Mouse (Mus musculus) T-helper 17 cell (primary cell): ENCODE results near the gene Rgs17.

Source experiments
- in situ Hi-C, 2 experiments: fragments of 300-600 bp; cut with MboI, MseI; formaldehyde crosslinking; loops; 1 replicate in 1 of 2; 2 replicates in 1 of 2; pipeline ENCODE4 v1.15.1; 2025; ENCODE audit warnings: high pct_unique_total_duplicates in 2 of 2

Rgs17 gene

GRCm38 (mm10) chr10:5824779-5825178 lies 97.4 kb downstream of the Rgs17 start:
- in situ Hi-C loops: loop anchor here (10.0 to 25.0 kb wide), 6 partner anchors 637 to 1850 kb away; partner anchors contain the start of genes Mthfd1l (in 1 of the 2), Nup43 (in 1 of the 2) and Zbtb2 (in 1 of the 2)

DNA sequence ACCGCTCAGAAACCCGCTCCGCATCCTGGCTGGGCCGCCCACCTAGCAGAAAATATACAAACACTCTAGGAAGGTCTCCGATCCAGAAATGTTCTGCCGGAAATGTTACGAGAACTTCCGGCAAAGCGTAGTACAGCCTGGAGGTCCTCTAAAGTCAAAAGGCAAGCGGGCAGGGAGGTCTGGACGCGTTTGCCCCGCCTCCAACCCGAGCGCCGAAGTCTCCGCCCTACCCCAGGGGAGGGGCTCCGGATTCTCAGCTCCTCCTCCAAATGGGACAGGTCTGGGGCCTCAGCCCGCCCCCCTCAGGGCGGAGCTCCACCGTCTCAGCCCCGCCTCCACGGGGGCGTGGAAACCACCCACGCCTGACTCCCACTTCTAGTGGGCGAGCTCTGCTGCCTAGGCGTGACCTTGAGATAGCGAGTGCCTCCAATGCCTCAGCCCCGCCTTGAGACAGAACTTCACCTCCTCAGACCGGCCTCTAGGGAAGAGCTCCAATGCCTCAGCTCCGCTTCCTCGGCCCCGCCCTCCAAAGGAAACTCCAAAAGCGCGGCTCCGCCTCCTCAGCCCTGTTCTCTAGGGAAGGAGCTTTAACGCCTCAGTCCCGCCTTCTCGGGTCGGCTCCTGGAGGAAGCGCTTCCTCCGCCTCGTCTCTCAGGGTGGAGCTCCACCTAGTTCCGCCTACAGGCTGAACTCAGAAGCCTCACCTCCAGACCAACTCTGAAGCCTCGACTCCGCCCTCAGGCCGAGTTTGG lies 98.3 kb downstream of the Rgs17 start, which contains the start of gene Mtrf1l:
Gene Mtrf1l, minus strand, starts transcription at position 171 of the 752 bp plus-strand sequence.
- in situ Hi-C loops: loop anchor here (10.0 to 25.0 kb wide), 6 partner anchors 637 to 1849 kb away; partner anchors contain the start of genes Mthfd1l (in 1 of the 2), Nup43 (in 1 of the 2) and Zbtb2 (in 1 of the 2)

DNA sequence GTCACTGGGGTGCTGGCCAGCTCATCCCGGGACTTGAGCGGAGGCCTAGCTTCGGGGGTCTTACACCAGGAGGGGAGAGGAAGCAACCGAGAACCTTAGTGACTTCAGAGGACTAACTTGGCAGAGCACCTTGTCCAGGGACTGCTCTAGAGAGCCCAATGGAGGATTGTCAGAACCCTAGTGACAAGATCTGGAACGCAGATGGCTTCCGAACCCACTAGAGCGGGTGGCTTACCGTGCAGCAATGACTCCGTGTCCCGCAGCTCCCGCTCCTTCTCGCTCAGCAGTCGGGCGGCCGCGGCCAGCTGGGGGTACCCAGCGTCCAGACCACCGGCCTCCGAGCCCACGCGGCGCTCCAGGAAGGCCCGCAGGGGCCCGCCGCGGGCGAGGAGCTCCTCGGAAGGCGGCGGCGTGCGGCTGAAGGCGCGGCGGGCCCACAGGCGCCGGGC lies 98.9 kb downstream of the Rgs17 start:
- in situ Hi-C loops: loop anchor here (10.0 to 25.0 kb wide), 6 partner anchors 636 to 1849 kb away; partner anchors contain the start of genes Mthfd1l (in 1 of the 2), Nup43 (in 1 of the 2) and Zbtb2 (in 1 of the 2)

GRCm38 (mm10) chr10:5818772-5819171 lies 103.4 kb downstream of the Rgs17 start:
- in situ Hi-C loops: loop anchor here (25.0 kb wide), 4 partner anchors 631 to 1844 kb away; partner anchors contain the start of genes Nup43 (in 1 of the 2) and Zbtb2 (in 1 of the 2)

GRCm38 (mm10) chr10:5815968-5816367 lies 106.2 kb downstream of the Rgs17 start:
- in situ Hi-C loops: loop anchor here (25.0 kb wide), 4 partner anchors 629 to 1846 kb away; partner anchors contain the start of genes Nup43 (in 1 of the 2) and Zbtb2 (in 1 of the 2)

- in situ Hi-C loops: loop anchor here (25.0 kb wide), 4 partner anchors 626 to 1849 kb away; partner anchors contain the start of genes Nup43 (in 1 of the 2) and Zbtb2 (in 1 of the 2)
Measured at GRCm38 (mm10) chr10:5813724-5814123, 108.5 kb downstream of the Rgs17 start.

DNA sequence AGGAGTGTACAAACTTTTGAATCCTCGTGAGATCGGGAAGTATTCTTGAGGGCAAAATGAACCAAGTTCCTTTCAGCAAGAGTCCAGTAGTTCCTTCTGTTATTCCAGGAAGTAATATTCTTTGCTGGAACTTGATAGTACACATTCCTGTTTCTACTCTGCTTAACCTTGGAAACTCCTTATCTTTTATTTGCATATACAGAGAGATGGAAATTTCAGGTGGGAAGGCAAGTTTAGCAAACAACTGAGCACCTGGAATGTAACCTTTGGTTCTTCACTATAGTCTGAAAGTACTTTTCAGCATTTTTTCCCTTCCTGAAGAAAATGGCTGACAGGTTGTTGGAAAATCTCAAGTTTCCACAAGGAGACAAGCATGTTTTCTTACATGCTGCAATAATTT lies 114.5 kb downstream of the Rgs17 start:
- in situ Hi-C loops: loop anchor here (10.0 to 25.0 kb wide), 5 partner anchors 620 to 1855 kb away; partner anchors contain the start of genes Nup43 (in 1 of the 2) and Zbtb2 (in 1 of the 2)

GRCm38 (mm10) chr10:5806996-5807395 lies 115.2 kb downstream of the Rgs17 start:
- in situ Hi-C loops: loop anchor here (10.0 to 25.0 kb wide), 5 partner anchors 620 to 1855 kb away; partner anchors contain the start of genes Nup43 (in 1 of the 2) and Zbtb2 (in 1 of the 2)

- in situ Hi-C loops: loop anchor here (10.0 to 25.0 kb wide), 5 partner anchors 619 to 1856 kb away; partner anchors contain the start of genes Nup43 (in 1 of the 2) and Zbtb2 (in 1 of the 2)
Measured at GRCm38 (mm10) chr10:5806416-5806815, 115.8 kb downstream of the Rgs17 start.

DNA sequence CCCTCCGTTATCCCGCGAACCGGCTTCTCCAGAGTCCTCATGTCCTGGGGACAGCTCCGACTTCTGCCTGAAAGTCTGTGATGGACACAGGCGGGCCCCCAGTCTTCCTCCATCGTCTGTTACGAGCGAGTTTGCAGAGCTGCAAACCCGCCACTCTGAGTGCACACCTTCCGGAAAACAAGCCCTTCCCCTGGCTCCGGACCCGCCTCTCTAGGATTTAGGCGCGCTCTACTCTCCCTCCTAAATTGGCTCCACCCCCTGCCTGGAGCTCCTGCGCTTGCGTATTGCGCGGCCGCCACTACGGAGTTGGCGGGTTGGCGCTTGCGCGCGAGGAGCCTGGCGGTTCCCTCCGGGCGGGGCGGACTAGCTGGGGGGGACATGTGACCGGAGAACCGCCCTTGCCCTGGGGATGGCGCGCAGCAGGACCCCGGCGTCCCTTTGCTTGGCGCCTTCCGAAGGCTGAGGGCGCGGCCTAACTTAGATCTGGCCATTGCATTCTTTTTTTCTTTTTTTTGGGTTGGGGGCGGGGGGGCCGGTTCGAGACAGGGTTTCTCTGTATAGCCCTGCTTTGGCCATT lies 116.4 kb downstream of the Rgs17 start:
- in situ Hi-C loops: loop anchor here (10.0 to 25.0 kb wide), 5 partner anchors 619 to 1856 kb away; partner anchors contain the start of genes Nup43 (in 1 of the 2) and Zbtb2 (in 1 of the 2)

DNA sequence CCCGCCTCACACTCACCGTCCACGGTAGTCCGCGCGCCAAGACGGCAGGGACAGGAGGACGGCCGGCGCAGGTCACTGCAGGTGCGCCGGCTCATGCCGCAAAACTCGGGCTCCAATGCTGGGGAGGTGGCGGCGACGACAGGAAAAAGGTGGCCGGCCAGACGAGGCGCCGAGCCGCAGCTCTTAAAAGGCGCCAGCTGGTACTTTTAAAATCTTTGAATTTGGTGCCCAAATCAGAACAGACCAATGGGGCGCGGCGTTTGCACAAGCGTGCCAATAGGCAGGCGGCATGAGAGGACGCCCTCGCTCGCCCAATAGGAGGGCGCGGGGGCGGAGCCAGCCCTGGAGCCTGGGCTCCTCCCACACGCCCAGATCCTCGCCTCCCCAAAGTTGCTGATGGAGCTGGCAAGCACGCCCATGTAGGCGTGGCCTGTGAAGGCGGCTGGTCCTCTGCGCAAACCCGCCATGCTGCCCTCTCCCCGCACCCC lies 116.9 kb downstream of the Rgs17 start, which contains the start of gene Fbxo5:
Gene Fbxo5, minus strand, starts transcription at position 358 of the 488 bp plus-strand sequence.
- in situ Hi-C loops: loop anchor here (10.0 to 25.0 kb wide), 5 partner anchors 618 to 1857 kb away; partner anchors contain the start of genes Nup43 (in 1 of the 2) and Zbtb2 (in 1 of the 2)

- in situ Hi-C loops: loop anchor here (10.0 to 25.0 kb wide), 5 partner anchors 617 to 1858 kb away; partner anchors contain the start of genes Nup43 (in 1 of the 2) and Zbtb2 (in 1 of the 2)
Measured at GRCm38 (mm10) chr10:5804691-5805156, 117.5 kb downstream of the Rgs17 start.

- in situ Hi-C loops: loop anchor here (10.0 to 25.0 kb wide), 5 partner anchors 616 to 1859 kb away; partner anchors contain the start of genes Nup43 (in 1 of the 2) and Zbtb2 (in 1 of the 2)
Measured at GRCm38 (mm10) chr10:5803739-5804138, 118.5 kb downstream of the Rgs17 start.

- in situ Hi-C loops: loop anchor here (10.0 to 25.0 kb wide), 5 partner anchors 616 to 1859 kb away; partner anchors contain the start of genes Nup43 (in 1 of the 2) and Zbtb2 (in 1 of the 2)
Measured at GRCm38 (mm10) chr10:5802866-5803265, 119.3 kb downstream of the Rgs17 start.

GRCm38 (mm10) chr10:5800490-5800889 lies 121.7 kb downstream of the Rgs17 start:
- in situ Hi-C loops: loop anchor here (10.0 to 25.0 kb wide), 5 partner anchors 613 to 1862 kb away; partner anchors contain the start of genes Nup43 (in 1 of the 2) and Zbtb2 (in 1 of the 2)

GRCm38 (mm10) chr10:5798069-5798468 lies 124.1 kb downstream of the Rgs17 start:
- in situ Hi-C loops: loop anchor here in 1 of 2 experiments (10.0 kb wide), 1 partner anchor 313 kb away; no protein-coding TSS in a partner anchor

GRCm38 (mm10) chr10:5790657-5791056 lies 131.5 kb downstream of the Rgs17 start:
- in situ Hi-C loops: loop anchor here (5.0 to 10.0 kb wide), 5 partner anchors 42 to 306 kb away; no protein-coding TSS in a partner anchor

- in situ Hi-C loops: no loop called here
Measured at GRCm38 (mm10) chr10:5786923-5787322, 135.3 kb downstream of the Rgs17 start.
